Mouse (Mus musculus): ENCODE measurements around the gene Vcam1.
A peak's percentile ranks its signal among the peaks of the same experiment; 100 is the strongest.

The Vcam1 gene

GRCm38 (mm10) chr3:116080166-116080788, 49.2 kb downstream of the Vcam1 start:
- DNase-seq, result no peak

GRCm38 (mm10) chr3:116078490-116078889, 51.0 kb downstream of the Vcam1 start:
- peak; percentile 20 for DNase-seq

- no peak for DNase-seq
These were observed 52.7 kb downstream of the Vcam1 start for GRCm38 (mm10) chr3:116076739-116077138.

GRCm38 (mm10) chr3:116072584-116072983, 56.9 kb downstream of the Vcam1 start:
- DNase-seq, result no peak

GRCm38 (mm10) chr3:116062141-116062540, 67.3 kb downstream of the Vcam1 start:
- no peak for DNase-seq

- no peak for DNase-seq
These were observed 69.2 kb downstream of the Vcam1 start for GRCm38 (mm10) chr3:116060320-116060719.
